Mouse (Mus musculus): ENCODE data around the gene Mtor.

DNA sequence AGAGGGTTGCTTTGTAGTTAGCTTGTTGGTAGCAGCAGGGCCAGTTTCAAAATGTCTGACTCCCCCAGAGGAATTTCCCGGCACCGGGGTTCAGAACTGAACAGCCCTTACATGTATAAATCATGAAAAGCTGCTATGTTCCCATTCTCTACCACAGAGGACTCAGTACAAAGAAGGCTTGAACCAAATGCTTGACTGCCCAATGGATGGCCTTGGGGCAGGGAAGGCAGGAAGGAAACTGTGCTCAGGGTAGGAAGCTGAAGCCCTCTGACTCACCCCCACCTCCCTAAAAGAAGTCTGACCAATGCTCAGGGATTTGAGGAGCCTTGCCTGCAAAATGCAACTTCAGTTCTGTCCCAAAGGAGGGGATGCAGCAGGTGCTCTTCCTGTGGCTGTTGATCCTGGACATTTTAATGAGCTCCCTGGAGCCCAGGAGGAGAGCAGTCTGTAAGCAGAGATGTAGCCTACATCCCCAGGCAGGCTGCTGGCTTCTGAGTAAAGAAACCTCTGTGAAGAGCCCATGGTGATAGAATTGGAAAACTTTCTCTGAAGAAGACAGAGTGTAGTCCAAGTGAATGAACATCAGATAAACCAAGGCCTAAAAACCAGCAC lies 33.3 kb downstream of the Mtor start:
- no peak for TF ChIP-seq POLR2A (IDR thresholded peaks at IDR 0.05; ENCODE audit: low read depth, low read length)
- no peak for TF ChIP-seq CTCF (IDR thresholded peaks at IDR 0.05; ENCODE audit: extremely low read depth, insufficient read depth, insufficient read length, insufficient replicate concordance)

Data from spleen, adult 2 months (tissue).